Mouse (Mus musculus) layer of hippocampus, adult 9-10 months (tissue): ENCODE measurements around the gene Ankrd17.
"Not testable (repeated sequence)": the region's sequence is repeated elsewhere in the genome, so short reads cannot be mapped to it uniquely, and the experiment has no call there.

Experiments
- DNase-seq: peaks from one replicate; pipeline ENCODE4 v3.0.0; 2022; ENCODE audit warnings: low spot score

The Ankrd17 gene

GRCm38 (mm10) chr5:90338177-90339091 is 27.9 kb downstream of the Ankrd17 start:
- no peak for DNase-seq

GRCm38 (mm10) chr5:90332478-90332877 is 33.9 kb downstream of the Ankrd17 start:
- no peak for DNase-seq

- no peak for DNase-seq
Measured at GRCm38 (mm10) chr5:90331071-90331470, 35.3 kb downstream of the Ankrd17 start.

GRCm38 (mm10) chr5:90298396-90298795 is 68.0 kb downstream of the Ankrd17 start:
- DNase-seq, result no peak

- DNase-seq, result no peak
Measured at GRCm38 (mm10) chr5:90289887-90290286, 76.5 kb downstream of the Ankrd17 start.

- DNase-seq, result no peak
Measured at GRCm38 (mm10) chr5:90286559-90286958, 79.8 kb downstream of the Ankrd17 start.

- DNase-seq, result no peak
Measured at GRCm38 (mm10) chr5:90280061-90280460, 86.3 kb downstream of the Ankrd17 start.

- no peak for DNase-seq
Measured at GRCm38 (mm10) chr5:90279418-90279817, 87.0 kb downstream of the Ankrd17 start.

- no peak for DNase-seq
Measured at GRCm38 (mm10) chr5:90277443-90277842, 88.9 kb downstream of the Ankrd17 start.

GRCm38 (mm10) chr5:90274806-90275205 is 91.6 kb downstream of the Ankrd17 start:
- no peak for DNase-seq

GRCm38 (mm10) chr5:90262230-90262629 is 104.1 kb downstream of the Ankrd17 start:
- not testable (repeated sequence) for DNase-seq

GRCm38 (mm10) chr5:90257023-90257422 is 109.4 kb downstream of the Ankrd17 start:
- DNase-seq, result no peak

- DNase-seq, result no peak
Measured at GRCm38 (mm10) chr5:90247503-90247902, 118.9 kb downstream of the Ankrd17 start.

- no peak for DNase-seq
Measured at GRCm38 (mm10) chr5:90246987-90247386, 119.4 kb downstream of the Ankrd17 start.

GRCm38 (mm10) chr5:90246567-90246966 is 119.8 kb downstream of the Ankrd17 start:
- DNase-seq, result no peak

GRCm38 (mm10) chr5:90245416-90245815 is 121.0 kb downstream of the Ankrd17 start:
- DNase-seq, result no peak

GRCm38 (mm10) chr5:90235217-90235616 is 131.2 kb downstream of the Ankrd17 start:
- no peak for DNase-seq

- DNase-seq, result no peak
Measured at GRCm38 (mm10) chr5:90233305-90233704, 133.1 kb downstream of the Ankrd17 start.

GRCm38 (mm10) chr5:90229760-90230159 is 136.6 kb downstream of the Ankrd17 start:
- no peak for DNase-seq

- DNase-seq, result no peak
Measured at GRCm38 (mm10) chr5:90226696-90227095, 139.7 kb downstream of the Ankrd17 start.

GRCm38 (mm10) chr5:90224730-90225129 is 141.6 kb downstream of the Ankrd17 start:
- DNase-seq, result no peak

GRCm38 (mm10) chr5:90223534-90224381 is 142.6 kb downstream of the Ankrd17 start, which contains the start of gene Cox18:
TSS of gene Cox18 (minus strand) at chr5:90224001.
- peak; percentile 95 for DNase-seq

- DNase-seq, result no peak
Measured at GRCm38 (mm10) chr5:90222937-90223336, 143.4 kb downstream of the Ankrd17 start.
